Mouse (Mus musculus) kidney, adult 2 months (tissue): ENCODE results near the gene Serpina3b.

Experiments
- CTCF ChIP-seq: fragments of 200-500 bp; conservative IDR thresholded peaks from 2 replicates; pipeline ENCODE4 v1.5.1; 2011; ENCODE audit warnings: low read depth, mild to moderate bottlenecking, control low read depth, low read length, moderate library complexity, mixed read lengths; ENCODE audit not compliant: insufficient read depth, insufficient read length
- POLR2A ChIP-seq: fragments of 200-500 bp; IDR thresholded peaks from one replicate; pipeline ENCODE4 v1.6.1; 2011; ENCODE audit warnings: low read depth, low read length, control low read depth

- TF ChIP-seq CTCF (no peak), POLR2A (no peak)
Measured at GRCm38 (mm10) chr12:104140543-104141103, 12.8 kb downstream of the Serpina3b start.
